Mouse (Mus musculus) megakaryocyte, embryonic 14.5 days (primary cell): Measurements from ENCODE around the gene Vdac1.

Experiments used
- FLI1 ChIP-seq: IDR thresholded peaks from 2 replicates; pipeline ENCODE4 v1.6.1; 2012; ENCODE audit warnings: low read length, inconsistent platforms, mixed read lengths
- GATA1 ChIP-seq: IDR thresholded peaks from 3 replicates; pipeline ENCODE4 v1.6.1; 2012; ENCODE audit warnings: mixed read lengths, low read length, inconsistent platforms, borderline replicate concordance

DNA sequence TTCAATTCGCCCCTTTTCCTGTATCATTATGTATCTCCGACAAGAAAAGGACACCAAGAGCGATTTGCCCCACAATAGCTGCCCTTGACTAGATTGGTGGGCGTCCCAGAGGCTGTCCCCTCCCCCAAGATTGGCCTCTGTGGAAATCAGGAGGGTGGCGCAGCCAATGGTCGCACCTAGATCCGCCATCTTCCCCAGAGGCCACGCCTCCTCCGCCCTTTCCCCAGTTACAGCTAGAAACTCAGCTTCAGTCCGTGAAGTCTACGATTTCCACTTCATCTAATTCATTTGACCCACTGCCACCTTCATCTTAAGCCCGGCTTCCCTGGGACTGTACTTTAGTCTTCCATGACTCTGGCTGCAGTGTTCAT lies 14.0 kb upstream of the Vdac1 start:
- TF ChIP-seq GATA1, result no peak
- no peak for TF ChIP-seq FLI1
